Mouse (Mus musculus) cerebellum, postnatal 36 days (tissue): Measurements from ENCODE around the gene Kptn.

Source experiments
- DNase-seq, 2 experiments: peaks; one replicate each; pipeline ENCODE4 v3.0.0; 2021 to 2022; ENCODE audit warnings: mixed read lengths in 2 of 2

Gene Kptn

GRCm38 (mm10) chr7:16119569-16120261 is at the start of gene Kptn:
Gene Kptn (plus strand): TSS chr7:16119895.
- DNase-seq = peak; percentile 94 to 96

- DNase-seq = no peak
These were observed 48.8 kb upstream of the Kptn start for GRCm38 (mm10) chr7:16070846-16071245.

GRCm38 (mm10) chr7:16071906-16072305 is 47.8 kb upstream of the Kptn start:
- no peak for DNase-seq

GRCm38 (mm10) chr7:16079947-16080346 is 39.7 kb upstream of the Kptn start:
- DNase-seq = no peak

- no peak for DNase-seq
These were observed 39.1 kb upstream of the Kptn start for GRCm38 (mm10) chr7:16080581-16080980.

GRCm38 (mm10) chr7:16083361-16083760 is 36.3 kb upstream of the Kptn start:
- DNase-seq = no peak

- no peak for DNase-seq
These were observed 32.1 kb upstream of the Kptn start for GRCm38 (mm10) chr7:16087587-16087986.

GRCm38 (mm10) chr7:16094592-16094991 is 25.1 kb upstream of the Kptn start:
- DNase-seq = no peak

GRCm38 (mm10) chr7:16098021-16099017 is 21.4 kb upstream of the Kptn start, which contains the start of gene Napa:
Gene Napa (plus strand): TSS chr7:16098458.
- DNase-seq = peak; percentile 98

GRCm38 (mm10) chr7:16099901-16100300 is 19.8 kb upstream of the Kptn start:
- peak in 1 of 2 experiments; percentile 2 for DNase-seq

- DNase-seq = peak in 1 of 2 experiments; percentile 5
These were observed 18.6 kb upstream of the Kptn start for GRCm38 (mm10) chr7:16101081-16101480.

- DNase-seq = peak in 1 of 2 experiments; percentile 15
These were observed 17.8 kb upstream of the Kptn start for GRCm38 (mm10) chr7:16101726-16102475.

GRCm38 (mm10) chr7:16102686-16103226 is 16.9 kb upstream of the Kptn start:
- no peak for DNase-seq

- peak; percentile 87 to 90 for DNase-seq
These were observed 15.9 kb upstream of the Kptn start for GRCm38 (mm10) chr7:16103760-16104159.

- no peak for DNase-seq
These were observed 14.9 kb upstream of the Kptn start for GRCm38 (mm10) chr7:16104611-16105388.

GRCm38 (mm10) chr7:16108886-16109542 is 10.7 kb upstream of the Kptn start:
- DNase-seq = no peak

- no peak for DNase-seq
These were observed 9.5 kb upstream of the Kptn start for GRCm38 (mm10) chr7:16110158-16110557.

GRCm38 (mm10) chr7:16111284-16112090 is 8.2 kb upstream of the Kptn start:
- no peak for DNase-seq

- no peak for DNase-seq
These were observed 3.3 kb upstream of the Kptn start for GRCm38 (mm10) chr7:16116418-16116817.

GRCm38 (mm10) chr7:16117100-16117499 is 2.6 kb upstream of the Kptn start:
- DNase-seq = peak; percentile 69 to 70
